Mouse (Mus musculus): ENCODE measurements around the gene Vti1a.

DNA sequence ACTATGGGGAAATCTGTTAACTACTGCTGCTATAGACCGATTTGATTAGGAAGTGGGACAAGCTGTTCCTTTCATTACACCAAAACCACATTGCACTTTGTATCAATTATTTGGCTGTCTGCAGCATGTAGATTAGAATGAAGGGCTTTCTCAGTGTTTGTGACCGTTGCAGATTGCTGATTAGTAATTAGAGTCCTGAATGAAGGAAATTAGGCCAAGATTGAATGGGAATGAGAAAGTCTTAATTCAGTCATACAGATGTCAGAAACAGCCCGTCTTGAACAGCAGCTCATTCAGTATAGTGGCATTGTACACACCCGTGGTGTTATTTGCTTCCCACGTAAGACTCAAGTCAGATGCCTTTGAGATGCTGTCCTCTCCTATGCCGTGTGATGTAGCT lies 60.2 kb downstream of the Vti1a start:
- no peak for TF ChIP-seq EP300 (IDR thresholded peaks at IDR 0.05)
- TF ChIP-seq CTCF (IDR thresholded peaks at IDR 0.05) = no peak

Data from lung, postnatal 0 days (tissue).